Mouse (Mus musculus): ENCODE results near the gene Taar7d.
"Not testable (repeated sequence)": the region's sequence is repeated elsewhere in the genome, so short reads cannot be mapped to it uniquely, and the experiment has no call there.

The Taar7d gene

GRCm38 (mm10) chr10:24026922-24027321, at the start of gene Taar7d:
Taar7d (plus strand) TSS chr10:24027222.
- no peak for DNase-seq (ENCODE audit: low read depth)

- no peak for DNase-seq (ENCODE audit: low read depth)
Observed at GRCm38 (mm10) chr10:23977958-23978357, 49.1 kb upstream of the Taar7d start.

GRCm38 (mm10) chr10:23978901-23979705, 47.9 kb upstream of the Taar7d start:
- peak; percentile 56 for DNase-seq (ENCODE audit: low read depth)

- DNase-seq (ENCODE audit: low read depth): no peak
Observed at GRCm38 (mm10) chr10:23985546-23985945, 41.5 kb upstream of the Taar7d start, which contains the start of gene Taar6. Taar6 (minus strand) TSS chr10:23985646.

- no peak for DNase-seq (ENCODE audit: low read depth)
Observed at GRCm38 (mm10) chr10:23986419-23986818, 40.6 kb upstream of the Taar7d start.

GRCm38 (mm10) chr10:23993381-23993780, 33.6 kb upstream of the Taar7d start, which contains the start of gene Taar7a:
Taar7a (minus strand) TSS chr10:23993481.
- DNase-seq (ENCODE audit: low read depth): no peak

- DNase-seq (ENCODE audit: low read depth): no peak
Observed at GRCm38 (mm10) chr10:23999639-24000038, 27.4 kb upstream of the Taar7d start, which contains the start of gene Taar7b. Taar7b (plus strand) TSS chr10:23999939.

- no peak for DNase-seq (ENCODE audit: low read depth)
Observed at GRCm38 (mm10) chr10:24006442-24006841, 20.6 kb upstream of the Taar7d start.

GRCm38 (mm10) chr10:24007034-24007433, 20.0 kb upstream of the Taar7d start:
- no peak for DNase-seq (ENCODE audit: low read depth)

- no peak for DNase-seq (ENCODE audit: low read depth)
Observed at GRCm38 (mm10) chr10:24008143-24008542, 18.9 kb upstream of the Taar7d start.

- DNase-seq (ENCODE audit: low read depth): no peak
Observed at GRCm38 (mm10) chr10:24031347-24031746, 4.3 kb downstream of the Taar7d start.

- no peak for DNase-seq (ENCODE audit: low read depth)
Observed at GRCm38 (mm10) chr10:24037314-24037713, 10.3 kb downstream of the Taar7d start, which contains the start of gene Taar7e. Taar7e (plus strand) TSS chr10:24037614.

GRCm38 (mm10) chr10:24040120-24040869, 13.3 kb downstream of the Taar7d start:
- DNase-seq (ENCODE audit: low read depth): no peak

GRCm38 (mm10) chr10:24049210-24049609, 22.2 kb downstream of the Taar7d start, which contains the start of gene Taar7f:
Taar7f (plus strand) TSS chr10:24049510.
- no peak for DNase-seq (ENCODE audit: low read depth)

- DNase-seq (ENCODE audit: low read depth): no peak
Observed at GRCm38 (mm10) chr10:24052039-24052438, 25.0 kb downstream of the Taar7d start.

GRCm38 (mm10) chr10:24058986-24059385, 32.0 kb downstream of the Taar7d start:
- no peak for DNase-seq (ENCODE audit: low read depth)

GRCm38 (mm10) chr10:24074751-24075150, 47.7 kb downstream of the Taar7d start:
- not testable (repeated sequence) for DNase-seq (ENCODE audit: low read depth)

GRCm38 (mm10) chr10:24076200-24076599, 49.2 kb downstream of the Taar7d start, which contains the start of gene Taar8a:
Taar8a (plus strand) TSS chr10:24076500.
- DNase-seq (ENCODE audit: low read depth): not testable (repeated sequence)

Measured in c-Kit-positive CD71-negative TER-119-negative erythroid progenitor cells, embryonic 14.5 days (primary cell).